Mouse (Mus musculus) brain, adult 2 months (tissue): Measurements from ENCODE around the gene Angptl4.
"Not testable (repeated sequence)": the region's sequence is repeated elsewhere in the genome, so short reads cannot be mapped to it uniquely, and the experiment has no call there.

Experiments used
- DNase-seq: peaks from one replicate; pipeline ENCODE4 v3.0.0; 2011; ENCODE audit warnings: low read depth, low spot score

Gene Angptl4

DNA sequence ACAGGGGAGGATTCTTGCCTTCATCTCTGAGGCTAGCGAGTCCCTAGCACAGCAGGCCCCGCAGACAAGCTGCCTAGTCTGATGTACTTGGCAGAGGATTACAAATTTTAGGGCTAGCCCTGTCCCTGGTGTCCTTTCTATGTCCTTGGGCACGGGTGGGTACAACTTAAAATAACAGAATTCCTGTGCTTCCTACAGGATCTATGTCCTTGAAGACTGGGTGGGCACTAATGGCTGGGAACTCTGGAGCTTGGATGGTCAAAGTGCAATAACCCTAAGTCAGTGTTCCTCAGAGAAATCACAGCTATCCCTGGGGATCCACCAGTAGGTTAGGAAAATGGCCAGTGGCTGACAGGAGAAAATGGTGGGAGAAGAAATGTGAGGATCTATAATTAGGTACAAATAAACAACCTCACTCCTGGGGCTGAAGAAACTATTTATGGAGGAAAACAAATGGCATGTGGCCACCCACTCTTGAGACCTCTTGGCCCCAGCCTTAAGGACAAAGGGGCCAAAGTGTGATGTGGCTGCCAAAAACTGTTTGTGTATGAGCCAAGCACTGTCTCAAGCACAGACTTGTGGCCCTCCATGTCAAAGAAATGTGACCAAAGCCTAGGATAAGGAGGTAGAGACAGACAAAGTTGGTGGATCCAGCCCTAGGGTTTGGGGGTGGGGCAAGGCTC is 25.4 kb downstream of the Angptl4 start:
- DNase-seq: no peak

- DNase-seq: peak; percentile 55
Observed at GRCm38 (mm10) chr17:33755418-33756107, 26.1 kb downstream of the Angptl4 start.

- DNase-seq: no peak
Observed at GRCm38 (mm10) chr17:33754656-33755055, 27.0 kb downstream of the Angptl4 start.

DNA sequence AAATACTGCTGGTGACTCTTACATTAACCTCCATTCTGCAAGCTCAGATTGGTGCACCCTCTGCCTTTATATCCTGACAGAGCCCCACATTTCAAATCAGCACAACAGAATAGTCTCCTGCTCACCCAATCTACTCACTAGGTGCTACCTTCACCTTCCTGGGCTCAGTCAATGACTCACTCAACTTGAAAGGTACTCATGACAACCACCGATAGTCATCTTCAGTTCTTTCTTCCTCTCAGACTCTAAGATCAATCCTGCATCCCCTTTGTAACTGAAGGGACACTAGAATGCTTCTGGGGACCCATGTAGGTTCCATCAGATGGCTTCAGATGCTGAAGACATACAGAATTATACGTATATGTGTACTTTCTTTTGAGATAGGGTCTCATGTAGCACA is 29.3 kb downstream of the Angptl4 start:
- DNase-seq: no peak

DNA sequence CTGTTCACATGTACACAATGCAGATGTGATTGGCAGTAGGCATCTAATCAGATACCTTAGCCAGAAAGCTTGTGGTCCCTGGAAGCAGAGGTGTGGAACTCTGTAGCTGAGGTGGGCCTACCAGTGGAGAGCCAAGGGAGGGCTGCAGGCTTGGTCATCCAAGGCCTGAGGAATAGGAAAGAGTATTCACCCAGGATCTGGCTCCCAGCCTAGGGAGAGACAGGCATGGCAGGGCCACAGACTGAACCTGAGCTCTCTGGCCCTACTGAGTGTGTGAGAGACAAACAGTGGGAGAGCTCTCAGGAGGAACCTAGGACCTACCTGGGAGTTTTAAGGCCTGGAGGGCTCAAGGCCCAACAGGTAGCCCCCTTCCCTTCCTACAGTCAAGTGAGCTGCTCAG is 30.4 kb downstream of the Angptl4 start:
- DNase-seq: no peak

DNA sequence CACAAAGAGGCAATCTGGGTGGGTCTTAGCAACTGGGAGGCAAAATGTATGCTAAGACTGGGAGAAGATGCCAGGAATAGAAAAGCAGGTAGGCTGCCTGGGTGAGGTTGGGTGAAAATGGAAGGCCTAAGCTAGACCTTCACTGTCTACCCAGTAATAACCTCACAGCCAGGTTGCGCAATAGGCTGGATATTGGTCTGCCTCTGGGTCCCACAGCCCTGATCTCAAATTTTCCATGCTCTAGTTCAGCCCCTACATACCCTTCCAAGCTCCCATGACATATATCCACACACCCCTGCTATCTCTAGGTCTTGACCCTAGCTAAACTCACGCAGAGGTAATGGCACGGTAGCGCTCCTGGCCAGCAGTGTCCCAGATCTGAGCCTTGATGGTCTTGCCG is 32.2 kb downstream of the Angptl4 start:
- no peak for DNase-seq

- DNase-seq: peak; percentile 80
Observed at GRCm38 (mm10) chr17:33746011-33746410, 35.6 kb downstream of the Angptl4 start.

GRCm38 (mm10) chr17:33744686-33745384 is 36.8 kb downstream of the Angptl4 start:
- no peak for DNase-seq

GRCm38 (mm10) chr17:33742420-33742819 is 39.2 kb downstream of the Angptl4 start:
- no peak for DNase-seq

- not testable (repeated sequence) for DNase-seq
Observed at GRCm38 (mm10) chr17:33733526-33733925, 48.1 kb downstream of the Angptl4 start.

DNA sequence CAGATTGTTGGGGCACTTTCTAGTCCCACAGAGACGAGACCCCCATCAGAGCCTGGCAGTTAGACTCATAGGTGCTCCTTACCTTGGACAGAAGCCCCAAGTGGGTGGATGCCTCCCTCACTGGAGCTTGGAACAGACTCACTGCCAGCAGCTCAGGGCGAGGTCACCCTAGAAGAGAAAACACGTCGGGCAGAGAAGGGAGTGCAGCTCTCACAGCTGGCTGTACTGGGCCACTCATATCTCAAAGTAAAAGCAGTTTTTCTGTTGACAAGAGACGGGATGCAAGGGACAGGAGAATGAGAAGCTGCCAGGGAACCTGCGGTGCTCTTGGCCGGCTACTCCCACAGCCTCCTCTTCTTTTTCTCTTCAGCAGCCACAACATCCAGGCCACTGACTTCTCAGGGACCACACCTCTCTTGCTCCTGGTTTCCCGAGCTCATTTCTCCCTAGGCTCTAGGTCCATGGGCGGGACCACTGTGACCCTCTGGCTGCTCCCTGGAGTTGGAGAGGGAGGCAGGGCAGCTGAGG is 49.0 kb downstream of the Angptl4 start:
- not testable (repeated sequence) for DNase-seq

- DNase-seq: peak; percentile 24
Observed at GRCm38 (mm10) chr17:33729215-33729614, 52.4 kb downstream of the Angptl4 start.

DNA sequence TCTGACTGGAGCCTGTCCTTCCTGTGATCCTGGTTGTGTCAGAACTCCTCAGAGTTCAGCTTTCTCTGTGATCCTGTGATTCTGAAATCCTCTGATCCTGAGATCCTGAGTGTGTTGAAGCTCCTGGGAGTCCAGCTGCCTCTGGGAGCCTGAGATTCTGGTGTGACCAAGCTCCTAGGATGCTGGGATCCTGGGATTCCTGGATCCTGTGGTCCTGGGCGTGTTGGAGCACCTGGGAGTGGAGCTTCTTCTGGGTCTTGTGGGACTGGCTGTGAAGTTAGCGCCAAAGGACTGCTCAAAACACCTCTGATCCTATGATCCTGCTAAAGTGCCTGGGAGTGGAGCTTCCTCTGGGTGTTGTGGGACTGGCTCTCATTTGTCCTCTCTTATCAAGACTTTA is 53.2 kb downstream of the Angptl4 start:
- DNase-seq: no peak
